Mouse (Mus musculus) MEL-GATA-1-ER (cell line): ENCODE results near the gene Marc2.

Experiments used
- DNase-seq: peaks from one replicate; pipeline ENCODE4 v3.0.0-alpha.2; 2012; ENCODE audit warnings: low read depth; ENCODE audit errors: extremely low read depth

Gene Marc2

DNA sequence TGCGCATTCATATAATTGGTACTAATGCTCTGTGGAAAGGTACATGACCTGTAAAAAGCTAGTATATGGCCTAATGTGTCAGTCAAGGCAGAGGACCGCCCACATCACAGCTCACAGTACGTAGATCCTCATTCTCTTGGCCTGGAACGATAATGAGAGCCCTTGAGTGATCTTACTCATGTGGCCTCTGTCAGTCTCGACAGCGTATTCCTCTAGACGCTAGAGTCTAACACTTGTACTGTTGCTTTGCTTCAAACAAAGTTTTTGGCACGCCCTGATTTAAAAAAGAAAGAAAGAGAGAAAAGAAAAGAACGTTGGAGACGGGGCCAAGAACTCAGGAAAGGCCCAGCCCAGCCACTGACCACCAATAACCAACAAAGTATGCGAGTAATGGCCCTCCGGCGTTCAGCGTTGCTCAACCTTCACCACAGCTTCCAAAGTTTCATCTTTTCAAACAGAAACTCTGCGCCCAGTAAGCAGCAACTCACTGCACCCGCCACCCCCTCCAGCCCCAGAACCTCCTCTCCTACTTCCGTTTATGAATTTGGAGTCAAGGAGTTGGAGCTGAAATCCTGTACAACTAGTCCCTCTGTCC lies 37.7 kb downstream of the Marc2 start:
- DNase-seq: peak; percentile 26

DNA sequence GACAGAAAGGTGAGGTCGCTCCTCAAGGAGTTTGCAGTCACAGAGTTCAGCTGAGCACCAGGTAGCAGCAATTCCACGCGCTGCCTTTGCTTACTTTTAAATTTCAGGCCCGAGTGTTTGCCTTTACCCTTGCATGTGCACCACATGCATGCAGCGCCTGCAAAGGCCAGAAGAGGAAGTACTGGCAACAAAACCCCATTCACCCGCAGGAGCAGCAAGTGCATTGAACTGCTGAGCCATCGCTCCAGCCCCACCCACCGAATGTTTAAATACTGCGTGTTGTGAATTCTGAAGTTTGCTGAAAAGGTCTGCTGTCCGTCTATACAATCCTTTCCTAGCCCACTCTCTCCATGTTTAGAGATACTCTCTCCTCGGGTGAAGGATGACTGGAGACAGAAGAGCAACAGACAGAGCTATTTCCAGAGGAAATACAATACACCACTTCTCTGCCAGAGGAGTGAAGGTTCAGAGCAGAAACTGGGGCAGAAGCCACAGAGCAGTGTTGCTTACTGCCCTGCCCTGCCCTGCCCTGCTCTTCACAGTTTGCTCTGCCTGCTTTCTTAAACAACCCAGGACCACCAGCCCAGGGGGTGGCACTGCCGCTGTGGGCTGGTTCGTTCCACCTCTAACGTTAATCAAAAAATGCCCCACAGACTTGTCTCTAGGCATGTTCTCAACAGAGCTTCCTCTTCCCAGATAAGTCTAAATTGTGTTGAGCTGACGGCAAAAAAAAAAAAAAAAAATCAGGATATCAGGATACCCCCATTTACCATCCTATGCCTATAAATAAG lies 38.4 kb downstream of the Marc2 start:
- peak; percentile 73 for DNase-seq

DNA sequence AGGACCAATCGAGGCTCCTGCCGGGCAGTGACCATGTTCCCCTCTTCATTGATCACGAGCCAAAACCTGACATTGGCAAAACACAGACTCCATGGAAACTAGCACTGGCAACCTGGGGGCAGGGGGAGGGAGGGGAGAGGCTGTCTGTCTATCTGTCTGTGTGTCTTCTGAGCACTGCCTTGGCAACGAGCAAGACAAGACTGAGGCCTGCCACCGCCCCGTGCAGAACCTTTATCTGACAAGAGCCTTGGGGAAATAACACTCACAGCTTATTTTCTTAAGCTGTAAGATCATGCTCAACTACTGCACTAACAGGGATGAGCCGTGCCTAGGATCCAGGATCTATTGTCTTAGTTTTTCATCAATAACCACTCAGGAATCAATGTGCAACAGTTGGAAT lies 39.1 kb downstream of the Marc2 start:
- DNase-seq: no peak

DNA sequence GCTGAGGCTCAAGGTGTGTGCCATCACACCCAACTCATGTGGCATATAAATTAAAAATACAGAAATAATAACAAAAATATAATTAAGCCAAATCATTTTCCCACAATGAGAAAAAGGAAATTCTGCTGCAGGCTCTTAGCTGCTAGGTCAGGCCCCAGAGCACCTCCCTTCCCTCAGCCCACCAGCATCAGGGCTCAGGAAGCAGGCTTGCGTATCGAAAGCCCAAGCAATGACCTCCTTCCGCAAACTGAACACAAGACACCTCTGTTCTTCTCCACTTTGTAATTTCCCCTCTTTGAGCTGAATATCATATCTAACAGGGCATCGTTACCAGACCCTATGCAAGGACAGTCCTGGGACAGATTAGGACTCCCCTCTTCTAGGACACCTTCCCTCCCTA lies 40.5 kb downstream of the Marc2 start:
- no peak for DNase-seq

DNA sequence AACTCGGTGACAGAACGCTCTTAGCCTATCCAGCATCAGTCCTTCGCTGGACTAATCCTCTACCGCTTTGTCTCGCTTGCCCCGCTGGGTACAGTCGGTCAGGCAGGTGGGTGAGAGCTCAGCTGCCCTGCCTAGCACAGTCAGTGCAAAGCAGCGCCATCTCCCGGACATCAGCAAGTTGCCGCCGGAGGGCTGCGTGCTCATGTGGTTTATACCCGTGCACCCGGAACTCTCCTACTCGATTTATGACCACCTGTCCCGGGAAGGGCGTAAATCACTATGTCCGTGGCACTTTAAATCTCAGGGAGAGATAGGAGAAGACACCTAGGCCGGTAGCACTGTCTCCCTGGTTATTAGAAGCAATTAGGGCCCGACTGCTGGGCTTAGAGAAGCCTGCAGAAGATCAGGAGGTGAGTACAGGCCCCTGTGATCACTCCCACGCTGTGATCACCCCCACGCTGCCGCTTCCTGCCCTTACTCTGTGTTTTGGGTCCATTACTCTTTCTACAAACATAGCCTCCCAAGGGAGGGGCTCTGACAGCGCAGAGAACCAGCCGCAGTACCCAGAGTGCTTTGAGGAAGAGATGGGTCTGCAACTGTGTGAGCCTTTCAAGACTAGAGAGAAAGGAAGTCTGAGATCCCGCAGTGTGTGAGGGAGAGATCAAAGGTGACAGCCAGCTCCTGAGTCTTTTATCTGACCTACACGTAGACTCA lies 52.9 kb downstream of the Marc2 start:
- no peak for DNase-seq

DNA sequence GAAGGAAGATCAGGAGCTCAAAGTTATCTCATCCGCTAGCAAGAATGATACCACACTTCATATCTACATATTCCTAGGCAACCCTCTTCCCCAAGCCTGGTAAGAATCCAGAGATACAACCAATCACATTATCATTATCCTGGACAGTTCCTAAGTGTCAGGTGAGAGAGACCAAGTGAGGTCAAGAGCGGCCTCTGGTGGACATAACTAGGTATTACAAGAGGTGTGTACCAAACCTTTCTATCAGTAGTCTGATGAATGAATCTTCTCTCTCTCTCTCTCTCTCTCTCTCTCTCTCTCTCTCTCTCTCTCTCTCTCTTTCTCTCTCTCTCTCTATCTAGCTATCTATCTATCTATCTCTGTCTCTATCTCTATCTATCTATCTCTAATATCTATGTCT lies 55.1 kb downstream of the Marc2 start:
- DNase-seq: peak; percentile 41

DNA sequence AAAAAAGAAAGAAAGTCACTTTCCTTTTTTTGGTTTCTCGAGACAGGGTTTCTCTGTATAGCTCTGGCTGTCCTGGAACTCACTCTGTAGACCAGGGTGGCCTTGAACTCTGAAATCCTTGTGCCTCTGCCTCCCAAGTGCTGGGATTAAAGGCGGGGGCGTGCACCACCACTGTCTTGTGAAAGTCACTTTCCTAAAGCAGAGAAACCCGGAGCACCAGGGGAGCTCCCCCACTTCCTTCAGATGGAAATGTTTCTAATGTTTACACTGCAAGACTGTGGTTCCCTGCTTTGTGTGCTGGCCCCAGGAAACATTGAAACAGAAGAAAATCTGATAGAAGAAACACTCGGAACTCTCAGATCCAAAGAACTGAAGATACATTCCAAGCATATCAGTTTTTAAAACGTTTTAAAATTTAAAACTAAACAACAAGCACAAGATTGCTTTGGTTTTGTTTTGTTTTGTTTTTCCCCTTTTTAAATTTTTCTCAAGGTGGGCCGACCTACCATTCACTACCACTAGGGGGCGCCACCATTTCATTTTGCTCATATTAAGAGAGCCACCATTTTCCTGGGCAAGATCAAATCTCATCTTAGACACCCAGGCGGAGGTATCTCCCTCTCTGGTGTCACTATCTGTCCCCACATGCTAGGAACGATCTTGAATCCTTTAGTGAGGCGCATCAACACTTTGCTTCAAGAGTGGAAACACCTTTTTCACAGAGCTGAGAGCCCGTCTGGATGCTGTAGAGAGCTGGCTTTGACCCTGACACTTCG lies 59.7 kb downstream of the Marc2 start:
- no peak for DNase-seq

DNA sequence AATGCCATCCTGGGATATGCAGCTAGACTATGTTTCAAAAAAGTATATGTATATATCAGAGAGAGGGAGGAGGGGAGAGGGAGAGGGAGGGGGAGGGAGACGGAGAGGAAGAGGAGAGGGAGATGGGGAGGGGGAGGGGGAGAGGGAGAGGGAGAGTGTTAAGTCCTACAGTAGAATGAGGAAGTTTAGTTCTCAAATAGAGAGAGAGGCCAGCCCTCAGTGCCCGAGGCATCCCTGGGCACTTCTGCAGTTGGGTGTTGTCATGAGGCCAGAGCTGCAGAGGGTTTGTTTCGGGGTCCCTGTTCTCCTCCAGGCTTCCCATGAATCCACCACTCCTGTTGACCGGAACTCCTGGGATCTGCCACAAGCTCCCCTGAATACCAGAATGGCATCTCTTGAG lies 62.6 kb downstream of the Marc2 start:
- no peak for DNase-seq

DNA sequence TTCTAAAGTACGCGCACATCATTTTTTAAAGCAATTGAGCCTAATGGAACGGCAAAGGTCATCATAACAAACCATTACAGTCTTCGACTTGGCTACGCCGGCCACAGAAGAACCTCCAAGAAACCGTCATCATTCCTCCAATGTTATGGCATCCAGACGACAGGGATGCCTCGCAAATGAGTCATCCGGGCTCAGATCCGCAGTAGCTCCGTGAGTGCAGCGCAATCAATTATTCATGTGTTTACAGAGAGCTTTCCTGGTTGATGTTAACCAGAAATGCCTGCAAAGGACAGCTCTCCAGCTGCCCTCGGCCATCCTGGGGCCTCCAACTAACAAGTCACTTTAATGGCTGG lies 64.1 kb downstream of the Marc2 start:
- DNase-seq: no peak

DNA sequence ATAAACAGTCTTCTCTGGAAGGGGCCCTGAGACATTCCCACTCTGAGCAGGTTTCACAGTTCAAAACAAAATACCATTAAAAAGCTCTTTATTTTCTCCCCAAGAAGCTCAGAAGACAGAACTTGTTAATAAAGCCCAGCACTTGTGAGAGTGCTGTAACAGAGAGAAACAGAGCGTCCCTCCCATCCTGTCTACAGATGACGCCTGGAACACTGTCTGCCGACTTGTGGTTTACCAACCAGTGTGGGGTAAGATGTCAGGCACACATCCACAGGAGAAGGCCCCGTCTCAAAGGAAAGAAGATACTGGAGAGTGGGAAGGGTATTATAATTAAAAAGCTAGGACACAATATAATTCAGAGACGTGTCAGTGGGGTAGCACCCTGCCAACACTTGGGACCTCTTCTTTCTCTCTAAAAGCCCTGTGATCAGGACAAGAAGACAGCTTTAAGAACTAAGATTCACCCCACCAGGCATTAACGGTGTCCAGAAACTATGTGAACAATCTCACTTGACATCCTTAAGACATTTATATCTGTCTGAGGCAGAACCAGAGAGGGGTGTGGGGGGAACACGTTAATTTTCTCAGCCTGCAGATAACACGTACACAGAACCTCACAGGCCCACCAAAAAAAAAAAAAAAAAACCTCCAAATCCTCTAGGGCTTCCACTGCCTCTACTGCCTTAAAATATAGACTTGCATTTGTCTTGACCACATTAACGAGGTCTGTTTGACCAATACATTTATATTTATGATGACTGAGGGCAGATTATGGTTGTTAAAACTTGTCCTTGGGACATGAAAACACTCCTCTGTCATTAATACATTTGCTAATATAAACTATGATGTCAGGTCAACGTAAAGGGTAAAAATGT lies 64.7 kb downstream of the Marc2 start:
- no peak for DNase-seq

DNA sequence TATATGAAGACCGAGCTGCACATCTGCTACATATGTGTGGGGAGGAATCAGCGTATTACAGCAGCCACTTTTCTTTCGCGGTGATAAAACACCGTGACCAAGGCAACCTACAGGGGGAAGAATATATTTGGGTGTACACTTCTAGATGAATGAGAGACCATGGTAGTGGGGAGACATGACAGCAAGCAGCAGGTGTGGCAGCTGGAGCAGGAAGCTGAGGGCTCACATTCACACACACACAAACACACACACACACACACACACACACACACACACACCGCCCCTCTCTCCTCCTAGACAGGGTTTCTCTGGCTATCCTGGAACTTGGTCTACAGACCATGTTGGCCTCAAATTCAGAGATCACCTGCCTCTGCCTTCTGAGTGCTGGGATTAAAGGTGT lies 68.1 kb downstream of the Marc2 start:
- DNase-seq: no peak

DNA sequence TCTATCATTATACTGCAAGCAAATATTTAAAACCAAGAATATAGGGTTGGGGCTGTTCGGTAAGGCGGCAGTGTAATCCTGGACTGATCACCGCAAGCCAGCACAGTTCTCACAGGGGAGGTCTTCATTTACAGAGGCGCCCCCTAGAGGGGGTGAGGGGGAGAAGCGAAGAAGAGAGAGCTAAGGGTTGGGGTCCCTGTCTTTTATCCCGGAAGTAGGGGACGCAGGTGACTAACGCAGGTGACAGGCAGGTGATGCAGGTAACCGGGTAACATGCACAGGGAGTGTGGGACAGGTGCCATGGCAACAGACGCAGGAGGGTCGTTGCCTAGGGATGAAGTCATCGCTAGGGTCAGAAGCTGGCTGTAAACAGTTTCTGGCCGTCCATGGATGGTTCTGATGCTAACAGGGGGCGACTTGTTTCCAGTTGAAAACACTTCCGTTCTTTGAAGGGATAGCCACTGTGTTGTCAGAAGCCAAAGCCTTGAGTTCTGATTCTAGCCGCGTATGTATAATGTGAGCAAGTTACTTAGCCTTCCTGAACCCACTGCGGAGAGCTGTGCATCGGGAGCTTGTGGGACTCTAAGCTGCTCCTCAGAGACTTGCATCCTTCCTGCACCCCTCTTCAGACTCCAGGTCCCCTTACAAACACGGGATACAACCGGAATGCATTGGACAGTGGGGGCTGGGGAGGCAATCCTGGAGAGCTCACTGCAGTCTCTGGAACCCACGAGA lies 69.0 kb downstream of the Marc2 start:
- DNase-seq: no peak

DNA sequence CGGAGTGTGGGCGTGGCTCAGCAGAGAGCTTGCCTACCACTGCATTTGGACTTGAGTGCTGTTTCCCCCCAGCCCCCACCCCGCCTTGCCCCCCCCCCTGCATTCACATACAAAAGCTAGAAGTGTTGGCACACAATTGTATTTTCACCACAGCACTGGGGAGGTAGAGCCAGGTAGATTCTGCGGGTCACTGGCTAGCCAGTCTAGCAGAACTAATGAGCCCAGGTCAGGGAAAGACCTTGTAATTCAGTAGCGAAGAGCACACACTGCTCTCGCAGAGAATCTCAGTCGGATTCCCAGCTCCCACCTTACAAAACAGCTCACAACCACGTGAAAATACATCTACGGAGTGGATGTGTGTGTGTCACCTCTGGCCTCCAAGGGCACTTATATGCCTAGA lies 71.0 kb downstream of the Marc2 start:
- DNase-seq: no peak

DNA sequence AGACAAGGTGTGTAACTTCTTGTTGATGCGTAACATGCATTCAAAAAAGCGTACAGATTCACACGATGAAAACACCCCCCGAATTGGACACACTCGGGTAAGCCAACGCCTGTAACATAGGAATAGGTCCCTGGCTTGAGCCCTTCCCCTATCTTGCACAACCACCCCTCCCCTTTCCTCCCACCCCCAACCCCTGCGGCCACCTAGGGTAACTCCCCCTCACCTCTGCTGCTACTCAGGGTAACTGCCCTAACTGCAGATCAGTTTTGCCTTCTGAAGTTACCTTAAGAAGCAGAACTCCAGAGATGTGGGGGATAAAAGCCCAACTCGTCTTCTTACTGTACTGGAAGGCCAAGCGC lies 74.4 kb downstream of the Marc2 start:
- DNase-seq: no peak

DNA sequence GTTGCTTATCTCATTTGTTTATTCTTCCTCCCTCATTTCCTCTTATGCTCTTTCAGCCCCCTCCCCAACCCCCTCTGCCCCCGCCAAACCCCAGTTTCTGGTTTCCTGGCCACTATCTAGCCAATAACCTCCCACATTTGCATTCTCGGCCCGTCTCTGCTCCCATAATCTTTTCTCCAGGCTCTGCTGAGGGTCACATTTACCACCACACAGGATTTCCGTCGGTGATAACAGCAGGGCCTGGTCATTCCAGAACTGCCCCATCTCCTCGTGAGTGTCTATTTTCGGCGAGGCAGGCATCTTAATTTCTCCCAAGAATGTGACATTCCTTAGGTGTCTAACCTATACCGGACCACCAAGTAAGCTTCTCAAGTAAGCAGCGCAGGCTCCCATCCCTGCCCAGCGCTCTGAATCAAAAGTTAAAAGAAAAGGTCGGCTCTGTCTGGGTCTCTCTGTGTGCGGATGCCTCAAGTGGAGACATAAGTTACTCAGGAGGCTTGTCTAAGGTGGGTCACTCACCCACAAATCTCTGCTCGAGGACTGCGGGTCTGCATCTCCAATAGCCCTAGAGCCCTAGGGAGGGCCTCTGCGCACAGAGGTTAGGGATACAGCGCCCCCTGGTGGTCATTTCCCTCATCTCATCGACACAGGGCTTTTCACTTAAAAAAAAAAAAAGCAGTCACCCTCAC lies 74.9 kb downstream of the Marc2 start:
- DNase-seq: peak; percentile 33

DNA sequence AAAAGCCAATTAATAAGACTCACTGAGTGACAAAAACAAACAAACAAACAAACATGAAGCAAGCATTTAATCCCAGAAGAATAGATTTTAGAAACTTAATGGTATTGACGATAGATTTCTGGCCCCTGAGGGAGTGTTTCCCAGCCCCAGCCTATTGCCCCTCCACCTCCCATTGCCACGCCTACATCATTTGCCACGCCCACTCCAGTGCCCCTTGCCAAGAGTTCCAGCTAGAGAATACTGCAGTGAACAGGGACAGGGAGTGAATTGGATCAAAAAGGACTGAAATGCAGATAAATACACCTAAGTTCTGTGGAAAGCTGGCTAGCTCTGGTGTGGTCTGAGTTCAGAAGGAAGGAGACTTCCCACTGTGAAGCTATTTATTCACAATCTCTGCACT lies 82.4 kb downstream of the Marc2 start:
- DNase-seq: no peak
